Mouse (Mus musculus): ENCODE measurements at regions not wholly inside any gene's neighbourhood (a gene's known extent, or its start where the extent isn't known, plus 50 kb on each side); places are given as distances from the start of the nearest gene placed in this dataset.

- TF ChIP-seq CTCF (IDR thresholded peaks at IDR 0.05 in 2 of 3, conservative IDR thresholded peaks at IDR 0.05 in 1 of 3; ENCODE audit: control insufficient read depth in 1 of 3, insufficient read depth in 1 of 3, low read depth in 2 of 3, low read length in 3 of 3, poor library complexity in 1 of 3, severe bottlenecking in 1 of 3) = no peak
- no peak for TF ChIP-seq CHD2 (IDR thresholded peaks at IDR 0.05; ENCODE audit: low read length)
- TF ChIP-seq RAD21 (IDR thresholded peaks at IDR 0.05; ENCODE audit: low read depth, low read length) = no peak
Measured at GRCm38 (mm10) chr7:145007216-145007615, 67.5 kb upstream of the Ccnd1 start.
